In the genomic region with DNA sequence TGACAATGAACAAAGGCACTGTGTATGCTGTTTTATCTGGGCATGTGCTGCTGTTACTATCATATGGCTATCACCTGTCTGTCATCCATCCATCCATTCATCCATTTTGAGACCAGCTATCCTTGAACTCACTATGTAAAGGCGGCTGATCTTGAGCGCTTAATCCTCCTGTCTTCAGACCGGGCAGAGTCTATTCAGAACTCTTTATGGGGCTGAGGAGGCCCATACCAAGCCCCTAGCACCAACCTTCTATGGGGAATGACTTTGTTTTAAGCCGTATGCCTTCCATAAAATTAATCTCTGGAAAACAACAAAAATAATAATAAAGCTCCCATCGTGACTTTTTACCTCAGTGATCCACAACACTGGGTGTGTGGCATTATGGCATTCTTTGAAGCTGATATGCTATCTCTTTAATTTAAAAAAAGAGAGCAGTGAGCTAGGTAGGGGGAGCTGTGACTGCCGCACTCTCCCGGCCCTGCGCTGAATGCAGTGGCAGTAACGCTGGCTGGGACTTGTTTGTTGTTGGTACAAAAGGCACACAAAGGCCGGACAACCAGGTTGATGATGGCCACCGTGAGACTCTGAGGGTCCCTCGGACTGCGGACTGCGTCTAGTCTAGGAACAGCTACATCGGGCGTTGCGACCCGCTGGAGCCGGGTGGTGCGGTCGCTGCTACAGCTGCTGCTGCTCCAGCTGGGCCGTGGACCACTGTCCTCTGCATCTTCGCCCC, we compare ENCODE assay signal across 9 mouse cellular contexts. TPM values are rescaled to one million over a fixed set of nuclear protein-coding genes. Genes with fewer than 3 reads are reported as not detected.
DNase-seq lines count a peak whose midpoint lies in the region; ATAC-seq and TF ChIP-seq lines count a peak whose summit lies in the region.
"Had no signal": no experiment of that assay in that cellular context is flagged by ENCODE, and none has a peak within 500 bp of the region (broad histone marks: within the 10 kb centered on the region; RNA-seq: fewer than 3 reads in every experiment).

Gene Sacs (plus strand): TSS at position 464 of the 733 bp plus-strand sequence.

- DNase-seq in lung, embryonic 14.5 days = peak; percentile 37
- no peak for DNase-seq in lung, postnatal 14 days
- DNase-seq in cerebellum, postnatal 4 days (ENCODE audit: low spot score in 2 of 2) = peak; percentile 33 to 43
- DNase-seq in gastrocnemius, postnatal 10 days = no peak
- DNase-seq in hindbrain, postnatal 0 days (ENCODE audit: low spot score) = peak; percentile 75
- DNase-seq in right cerebral cortex, postnatal 14 days = peak; percentile 57
- DNase-seq in thymus, postnatal 10 days (ENCODE audit: low spot score in 2 of 2) = no peak

- H3K27me3 ChIP-seq in lung, embryonic 14.5 days (ENCODE audit: insufficient read depth, low read length) = peaks cover 6% of the 10 kb centered on the region; the same call in 1 of the 2 replicates
- H3K27me3 ChIP-seq in hindbrain, postnatal 0 days (ENCODE audit: insufficient read depth, low read length) = no peaks in the 10 kb centered on the region
- H3K27me3 ChIP-seq in liver, embryonic 12.5 days (replicated peaks) = peaks cover 30% of the 10 kb centered on the region

- no peaks in the 10 kb centered on the region for H3K9me3 ChIP-seq in lung, embryonic 14.5 days (ENCODE audit: low read depth, low read length)
- no peaks in the 10 kb centered on the region for H3K9me3 ChIP-seq in hindbrain, postnatal 0 days (ENCODE audit: low read length)
- no peaks in the 10 kb centered on the region for H3K9me3 ChIP-seq in liver, embryonic 12.5 days (replicated peaks)

- peak; percentile 36; the same call in 1 of the 2 replicates for TF ChIP-seq CTCF in lung, embryonic 14.5 days (IDR thresholded peaks at IDR 0.05; ENCODE audit: low read depth)
- TF ChIP-seq CTCF in hindbrain, postnatal 0 days (IDR thresholded peaks at IDR 0.05; ENCODE audit: low read depth) = peak; percentile 65

- 7% methylated on average over 23 of the region's 23 CpGs for WGBS in lung, embryonic 14.5 days
- WGBS in hindbrain, postnatal 0 days = 3% methylated on average over 23 of the region's 23 CpGs
- 12% methylated on average over 23 of the region's 23 CpGs for WGBS in liver, embryonic 12.5 days (ENCODE audit: insufficient replicate concordance)

- peak within 1 kb of the TSS; percentile 70 for H3K4me2 ChIP-seq in lung, embryonic 14.5 days
- peak within 1 kb of the TSS; percentile 71 for H3K4me2 ChIP-seq in hindbrain, postnatal 0 days (ENCODE audit: low read depth, low read length)
- H3K4me2 ChIP-seq in liver, embryonic 12.5 days = peak within 1 kb of the TSS; percentile 43

- H3K4me1 ChIP-seq in lung, embryonic 14.5 days (ENCODE audit: insufficient read depth) = 0 out of 2 replicates have a peak, but pooled peaks cover 4% of the 10 kb centered on the region
- H3K4me1 ChIP-seq in hindbrain, postnatal 0 days (ENCODE audit: insufficient read depth, low read length) = no peaks in the 10 kb centered on the region
- no peaks in the 10 kb centered on the region for H3K4me1 ChIP-seq in liver, embryonic 12.5 days

- no peak within 1 kb of the TSS for H3K27ac ChIP-seq in lung, embryonic 14.5 days (ENCODE audit: low read depth)
- H3K27ac ChIP-seq in hindbrain, postnatal 0 days = peak within 1 kb of the TSS; percentile 77
- H3K27ac ChIP-seq in liver, embryonic 12.5 days = no peak within 1 kb of the TSS

- no peaks in the 10 kb centered on the region for H3K36me3 ChIP-seq in lung, embryonic 14.5 days (ENCODE audit: insufficient read depth)
- H3K36me3 ChIP-seq in hindbrain, postnatal 0 days (ENCODE audit: insufficient read depth, low read length) = no peaks in the 10 kb centered on the region
- no peaks in the 10 kb centered on the region for H3K36me3 ChIP-seq in liver, embryonic 12.5 days

- H3K9ac ChIP-seq in lung, embryonic 14.5 days = peak within 1 kb of the TSS; percentile 53
- H3K9ac ChIP-seq in hindbrain, postnatal 0 days (replicated peaks; ENCODE audit: low read length) = peak within 1 kb of the TSS; percentile 69
- no peak within 1 kb of the TSS for H3K9ac ChIP-seq in liver, embryonic 12.5 days

- H3K4me3 ChIP-seq in lung, embryonic 14.5 days (ENCODE audit: low read depth, low read length) = peak within 1 kb of the TSS; percentile 43
- H3K4me3 ChIP-seq in hindbrain, postnatal 0 days (ENCODE audit: low read length) = peak within 1 kb of the TSS; percentile 59
- peak within 1 kb of the TSS; percentile 24 for H3K4me3 ChIP-seq in liver, embryonic 12.5 days

- ATAC-seq in lung, embryonic 14.5 days (ENCODE audit: insufficient read depth) = no peak
- peak; percentile 89 for ATAC-seq in hindbrain, postnatal 0 days
- no peak for ATAC-seq in liver, embryonic 12.5 days
- ATAC-seq: Patski had no signal

RNA-seq across cellular contexts. Expression of gene Sacs, which starts in this region (rescaled TPM):
- 3.6 and 3.8 TPM in 2 replicates for polyA plus RNA-seq in lung, embryonic 14.5 days (2014; fragmentation: Nextera tagmentation; extraction: Ambion mirVana)
- total RNA-seq in gastrocnemius, postnatal 10 days (2021) = 10 to 100 TPM; 33.4 to 39.3 TPM
- total RNA-seq in hindbrain, postnatal 0 days (2014; rRNA removed) = 37.1 and 37.7 TPM in 2 replicates
- 6.6 and 7.2 TPM in 2 replicates for polyA plus RNA-seq in hindbrain, postnatal 0 days (2015; fragmentation: Nextera tagmentation; extraction: Ambion mirVana)
- polyA plus RNA-seq in liver, embryonic 12.5 days (2016; fragmentation: Nextera tagmentation; extraction: Ambion mirVana) = 2.4 and 3.0 TPM in 2 replicates

Comparison
In these comparisons a context has a peak if more than half of its experiments do, and no peak if none do; other contexts are left out.
1. DNase-seq: peak in lung, embryonic 14.5 days (single experiment), cerebellum, postnatal 4 days (2 of 2), hindbrain, postnatal 0 days (single experiment) and right cerebral cortex, postnatal 14 days (single experiment); none in lung, postnatal 14 days (single experiment), gastrocnemius, postnatal 10 days (single experiment) and thymus, postnatal 10 days (0 of 2).
2. Peak in every context shown above with its lines, with median percentiles within 50 percentile points of each other: H3K4me2 ChIP-seq and H3K4me3 ChIP-seq.